Mouse (Mus musculus): ENCODE data around the gene Paqr8.

DNA sequence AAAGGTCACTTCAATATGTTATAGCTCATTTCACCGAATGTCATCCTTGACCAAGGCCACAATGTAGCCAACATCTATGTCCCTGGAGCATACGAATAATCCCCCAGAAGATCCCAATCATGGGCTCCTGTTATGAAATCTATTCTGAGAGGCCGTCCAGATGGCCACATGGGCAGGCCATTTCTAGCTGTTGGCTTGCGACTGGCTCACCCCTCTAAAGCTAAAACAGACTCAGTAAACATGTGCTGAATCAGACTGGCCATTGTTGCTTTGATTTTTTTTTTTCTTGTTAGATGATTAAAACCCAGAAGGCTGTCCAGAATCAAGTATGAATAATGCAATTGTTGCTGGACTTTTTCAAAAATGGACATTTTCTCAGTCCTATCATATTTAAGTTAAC, 7.3 kb upstream of the Paqr8 start:
- TF ChIP-seq POLR2A (IDR thresholded peaks at IDR 0.05; ENCODE audit: low read depth, low read length), result no peak
- no peak for TF ChIP-seq CTCF (conservative IDR thresholded peaks at IDR 0.05; ENCODE audit: insufficient read depth, insufficient read length, low read depth, low read length)

Measured in kidney, adult 2 months (tissue).